Mouse (Mus musculus): ENCODE data around the gene Rwdd3. TPM values are rescaled to one million over a fixed set of nuclear protein-coding genes. Genes with fewer than 3 reads are reported as not detected.

Rwdd3 gene
- polyA plus RNA-seq, 1 experiment from 2014 or later = 8.5 TPM

DNA sequence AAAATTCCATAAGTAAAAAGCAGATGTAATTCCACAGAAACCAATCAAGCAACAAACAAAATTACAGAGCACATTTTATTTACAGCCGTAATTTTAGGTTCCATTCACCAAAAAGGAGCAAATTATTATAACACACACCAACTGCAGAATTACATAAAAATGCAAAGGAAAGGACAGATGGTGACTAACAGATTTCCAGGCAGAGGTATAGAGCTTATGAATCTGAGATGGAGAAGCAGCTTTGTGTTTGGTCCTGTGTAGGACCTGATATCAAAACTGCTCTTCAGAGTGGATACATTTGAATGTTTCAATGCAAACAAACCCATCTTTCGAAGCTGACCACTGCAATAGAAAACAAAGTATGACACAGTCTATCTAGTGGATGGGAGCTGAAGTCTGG, 31.1 kb upstream of the Rwdd3 start:
- no peak for DNase-seq (ENCODE audit: low spot score)
- Histone ChIP-seq H3K4me1 (replicated peaks; ENCODE audit: insufficient read depth, low read length) (no peaks in the 10 kb centered on the region), H3K9ac (ENCODE audit: low read depth, low read length) (no peak overlapping the region), H3K36me3 (ENCODE audit: insufficient read depth, low read length) (no peaks in the 10 kb centered on the region), H3K27me3 (ENCODE audit: insufficient read depth, low read length) (no peaks in the 10 kb centered on the region), H3K4me2 (ENCODE audit: low read length) (no peak overlapping the region), H3K4me3 (replicated peaks; ENCODE audit: low read depth, low read length) (no peak overlapping the region), H3K9me3 (replicated peaks; ENCODE audit: low read length) (no peaks in the 10 kb centered on the region), H3K27ac (no peak overlapping the region)
- ATAC-seq (replicated peaks; ENCODE audit: low FRiP score, low read depth) = no peak
- no peak for TF ChIP-seq CTCF (IDR thresholded peaks at IDR 0.05; ENCODE audit: low read depth)
- 90% methylated on average over 2 of the region's 2 CpGs for WGBS

DNA sequence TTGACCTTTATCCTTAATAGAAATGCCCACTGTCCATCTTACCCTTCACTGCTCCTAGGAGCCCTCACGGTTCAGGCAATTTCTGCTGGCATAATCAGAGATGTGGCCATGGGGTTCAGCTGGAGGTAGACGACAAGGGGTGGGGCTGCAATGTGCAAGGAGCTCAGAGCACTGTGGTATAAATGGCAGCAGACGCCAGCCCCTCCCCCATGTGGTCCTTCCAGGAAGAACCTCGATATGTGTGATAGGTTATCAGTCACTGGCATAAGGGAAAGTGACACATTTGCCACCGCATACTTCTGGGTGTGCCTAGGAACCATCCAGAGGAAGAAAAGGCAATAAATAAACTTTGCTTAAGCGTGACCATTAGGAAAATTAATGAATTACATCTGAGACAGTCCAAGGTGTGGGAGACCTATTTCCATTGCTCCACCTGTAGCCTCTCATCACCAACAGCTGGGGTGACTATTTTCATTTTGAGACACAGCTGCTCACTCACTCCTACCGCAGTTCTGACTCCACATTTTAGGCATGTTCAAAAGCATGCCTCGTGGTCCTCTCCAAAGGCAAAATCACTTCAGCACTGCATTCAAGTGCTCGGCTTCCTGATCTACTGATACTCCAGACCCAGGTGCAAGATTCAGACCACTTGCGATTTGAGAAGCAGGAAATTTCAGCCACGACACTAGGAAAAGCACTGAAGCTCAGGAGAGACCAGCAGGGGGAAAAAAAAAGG, 29.7 kb upstream of the Rwdd3 start:
- Histone ChIP-seq H3K9me3 (replicated peaks; ENCODE audit: low read length) (no peaks in the 10 kb centered on the region), H3K36me3 (ENCODE audit: insufficient read depth, low read length) (no peaks in the 10 kb centered on the region), H3K4me3 (replicated peaks; ENCODE audit: low read depth, low read length) (no peak overlapping the region), H3K9ac (ENCODE audit: low read depth, low read length) (no peak overlapping the region), H3K4me2 (ENCODE audit: low read length) (no peak overlapping the region), H3K4me1 (replicated peaks; ENCODE audit: insufficient read depth, low read length) (no peaks in the 10 kb centered on the region), H3K27me3 (ENCODE audit: insufficient read depth, low read length) (no peaks in the 10 kb centered on the region), H3K27ac (no peak overlapping the region)
- TF ChIP-seq CTCF (IDR thresholded peaks at IDR 0.05; ENCODE audit: low read depth) = no peak
- DNase-seq (ENCODE audit: low spot score) (no peak), ATAC-seq (replicated peaks; ENCODE audit: low FRiP score, low read depth) (no peak; the same call in 1 of the 2 replicates)
- 47% methylated on average over 11 of the region's 11 CpGs for WGBS

DNA sequence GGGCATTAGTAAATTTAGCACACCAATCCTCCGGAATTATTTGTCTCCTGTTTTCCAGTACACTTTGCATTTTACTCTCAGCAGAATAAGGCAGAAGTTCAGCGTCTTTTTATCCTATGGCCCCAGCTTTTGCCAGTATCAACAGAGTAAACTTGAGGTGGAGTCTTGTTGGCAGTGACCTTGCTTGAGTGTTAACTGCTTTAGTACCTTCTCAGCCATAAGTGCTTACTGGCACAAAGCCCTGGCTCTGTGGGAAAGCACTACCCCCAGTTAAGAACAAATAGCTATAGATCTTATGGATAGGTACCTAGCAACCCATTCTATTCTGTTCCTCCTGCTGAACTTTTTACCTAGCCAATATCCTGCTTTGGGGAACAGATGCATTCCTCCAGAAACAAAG, 17.7 kb upstream of the Rwdd3 start:
- no peak overlapping the region for H3K9ac ChIP-seq (ENCODE audit: low read depth, low read length)
- H3K27me3 ChIP-seq (ENCODE audit: insufficient read depth, low read length) = no peaks in the 10 kb centered on the region
- WGBS = 78% methylated on average over 2 of the region's 2 CpGs
- no peaks in the 10 kb centered on the region for H3K4me1 ChIP-seq (replicated peaks; ENCODE audit: insufficient read depth, low read length)
- H3K4me2 ChIP-seq (ENCODE audit: low read length) = no peak overlapping the region
- ATAC-seq (replicated peaks; ENCODE audit: low FRiP score, low read depth) (no peak), DNase-seq (ENCODE audit: low spot score) (no peak)
- no peaks in the 10 kb centered on the region for H3K36me3 ChIP-seq (ENCODE audit: insufficient read depth, low read length)
- TF ChIP-seq CTCF (IDR thresholded peaks at IDR 0.05; ENCODE audit: low read depth) = no peak
- no peaks in the 10 kb centered on the region for H3K9me3 ChIP-seq (replicated peaks; ENCODE audit: low read length)
- no peak overlapping the region for H3K27ac ChIP-seq
- no peak overlapping the region for H3K4me3 ChIP-seq (replicated peaks; ENCODE audit: low read depth, low read length)

DNA sequence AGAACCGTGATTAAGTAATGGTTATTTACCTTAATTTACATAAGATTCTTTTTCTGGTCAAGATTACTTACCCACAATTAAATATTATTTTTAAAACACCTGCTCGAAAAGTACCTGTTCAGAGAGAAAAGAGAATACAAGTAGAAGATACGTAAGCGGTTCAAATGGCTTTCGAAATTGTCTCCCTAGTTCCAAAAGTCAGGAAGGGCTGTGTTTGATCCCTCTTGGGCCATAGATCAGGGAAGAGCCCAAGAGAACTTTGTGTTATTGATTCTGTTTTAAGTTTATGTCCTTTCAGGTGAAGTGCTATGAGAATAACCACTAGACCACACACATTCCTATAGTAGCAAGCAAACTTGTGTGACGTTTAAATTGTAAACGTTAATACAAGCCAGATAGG, 16.0 kb upstream of the Rwdd3 start:
- 90% methylated on average over 7 of the region's 7 CpGs for WGBS
- H3K27me3 ChIP-seq (ENCODE audit: insufficient read depth, low read length) = no peaks in the 10 kb centered on the region
- H3K9me3 ChIP-seq (replicated peaks; ENCODE audit: low read length) = no peaks in the 10 kb centered on the region
- H3K4me1 ChIP-seq (replicated peaks; ENCODE audit: insufficient read depth, low read length) = no peaks in the 10 kb centered on the region
- TF ChIP-seq CTCF (IDR thresholded peaks at IDR 0.05; ENCODE audit: low read depth) = no peak
- no peak overlapping the region for H3K27ac ChIP-seq
- no peak for ATAC-seq (replicated peaks; ENCODE audit: low FRiP score, low read depth)
- no peak overlapping the region for H3K9ac ChIP-seq (ENCODE audit: low read depth, low read length)
- no peak overlapping the region for H3K4me3 ChIP-seq (replicated peaks; ENCODE audit: low read depth, low read length)
- H3K36me3 ChIP-seq (ENCODE audit: insufficient read depth, low read length) = no peaks in the 10 kb centered on the region
- DNase-seq (ENCODE audit: low spot score) = no peak
- no peak overlapping the region for H3K4me2 ChIP-seq (ENCODE audit: low read length)

DNA sequence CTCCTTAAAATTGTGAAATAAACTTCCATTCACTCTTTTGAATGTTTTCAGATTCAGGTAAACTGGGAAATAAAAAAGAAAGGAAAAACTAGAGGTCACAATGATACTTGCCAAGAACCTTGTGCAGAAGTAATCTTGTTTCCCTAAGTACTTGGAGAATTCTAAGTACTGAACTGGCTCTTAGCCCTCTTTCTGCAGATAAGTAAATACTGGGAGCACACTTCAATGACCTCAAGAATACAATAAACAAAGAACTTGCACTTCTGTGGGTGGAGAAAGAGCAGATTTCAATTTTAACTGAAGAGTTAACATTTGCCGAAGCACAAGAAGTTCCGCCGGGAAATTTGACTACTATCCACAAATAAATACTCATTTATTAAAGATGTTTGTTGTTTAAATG, 15.4 kb upstream of the Rwdd3 start:
- Histone ChIP-seq H3K4me2 (ENCODE audit: low read length) (no peak overlapping the region), H3K9me3 (replicated peaks; ENCODE audit: low read length) (no peaks in the 10 kb centered on the region), H3K27me3 (ENCODE audit: insufficient read depth, low read length) (no peaks in the 10 kb centered on the region), H3K27ac (no peak overlapping the region), H3K9ac (ENCODE audit: low read depth, low read length) (no peak overlapping the region), H3K36me3 (ENCODE audit: insufficient read depth, low read length) (no peaks in the 10 kb centered on the region), H3K4me3 (replicated peaks; ENCODE audit: low read depth, low read length) (no peak overlapping the region), H3K4me1 (replicated peaks; ENCODE audit: insufficient read depth, low read length) (no peaks in the 10 kb centered on the region)
- ATAC-seq (replicated peaks; ENCODE audit: low FRiP score, low read depth) (no peak), DNase-seq (ENCODE audit: low spot score) (no peak)
- no peak for TF ChIP-seq CTCF (IDR thresholded peaks at IDR 0.05; ENCODE audit: low read depth)
- WGBS = 64% methylated on average over 3 of the region's 3 CpGs

DNA sequence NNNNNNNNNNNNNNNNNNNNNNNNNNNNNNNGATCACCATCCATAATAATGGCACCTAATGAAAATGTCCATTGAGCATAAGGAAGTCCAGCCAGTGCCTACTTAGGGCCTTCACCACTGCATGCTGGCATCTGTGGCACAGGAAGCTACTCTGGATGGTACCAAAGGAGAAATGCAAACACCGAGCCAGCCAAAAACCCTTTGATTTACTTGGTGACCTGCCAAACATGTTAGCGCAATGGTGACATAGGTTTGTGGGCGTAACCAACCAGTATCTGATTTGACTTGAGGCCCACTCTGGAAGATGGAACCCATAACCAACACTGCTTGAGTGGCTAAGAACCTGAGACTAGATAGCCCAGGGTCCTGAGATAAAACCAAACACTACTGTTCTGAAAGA, 13.7 kb upstream of the Rwdd3 start:
- no peak overlapping the region for H3K4me2 ChIP-seq (ENCODE audit: low read length)
- ATAC-seq (replicated peaks; ENCODE audit: low FRiP score, low read depth) (no peak), DNase-seq (ENCODE audit: low spot score) (no peak)
- no peaks in the 10 kb centered on the region for H3K36me3 ChIP-seq (ENCODE audit: insufficient read depth, low read length)
- no peak overlapping the region for H3K9ac ChIP-seq (ENCODE audit: low read depth, low read length)
- H3K4me1 ChIP-seq (replicated peaks; ENCODE audit: insufficient read depth, low read length) = no peaks in the 10 kb centered on the region
- TF ChIP-seq CTCF (IDR thresholded peaks at IDR 0.05; ENCODE audit: low read depth) = no peak
- no peak overlapping the region for H3K27ac ChIP-seq
- H3K4me3 ChIP-seq (replicated peaks; ENCODE audit: low read depth, low read length) = no peak overlapping the region
- H3K9me3 ChIP-seq (replicated peaks; ENCODE audit: low read length) = no peaks in the 10 kb centered on the region
- WGBS = 89% methylated on average over 3 of the region's 3 CpGs
- no peaks in the 10 kb centered on the region for H3K27me3 ChIP-seq (ENCODE audit: insufficient read depth, low read length)

DNA sequence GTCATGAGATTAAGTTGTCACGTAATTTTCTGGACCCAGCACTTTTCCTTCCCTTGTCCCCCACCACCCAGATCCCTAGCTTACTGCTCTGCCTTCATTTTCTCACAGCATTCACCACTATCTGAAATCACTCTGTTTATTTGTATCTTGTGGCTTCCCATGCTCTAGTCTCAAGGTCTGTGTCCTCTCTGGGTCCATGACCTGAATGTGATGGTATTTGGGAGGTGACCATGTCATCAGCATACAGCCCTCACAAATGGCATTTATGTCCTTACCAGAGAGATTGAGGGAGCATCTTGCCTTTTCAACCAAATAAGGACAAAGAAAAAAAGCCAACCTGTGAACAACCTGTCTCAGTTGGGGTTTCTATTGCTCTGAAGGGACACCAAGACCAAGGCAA, 4.5 kb upstream of the Rwdd3 start:
- 100% methylated on average over 1 of the region's 1 CpGs for WGBS

More for the DNA sequence above, 4.5 kb upstream of the Rwdd3 start:
- no peak for DNase-seq (ENCODE audit: low spot score)
- Histone ChIP-seq H3K4me2 (ENCODE audit: low read length) (no peak overlapping the region), H3K4me1 (replicated peaks; ENCODE audit: insufficient read depth, low read length) (0 out of 2 replicates have a peak, but pooled peaks cover under 1% of the 10 kb centered on the region), H3K27ac (no peak overlapping the region), H3K9ac (ENCODE audit: low read depth, low read length) (no peak overlapping the region), H3K27me3 (ENCODE audit: insufficient read depth, low read length) (no peaks in the 10 kb centered on the region), H3K9me3 (replicated peaks; ENCODE audit: low read length) (no peaks in the 10 kb centered on the region), H3K4me3 (replicated peaks; ENCODE audit: low read depth, low read length) (no peak overlapping the region), H3K36me3 (ENCODE audit: insufficient read depth, low read length) (no peaks in the 10 kb centered on the region)
- ATAC-seq (replicated peaks; ENCODE audit: low FRiP score, low read depth) = no peak
- TF ChIP-seq CTCF (IDR thresholded peaks at IDR 0.05; ENCODE audit: low read depth) = no peak
